ENCODE assay signal across 28 mouse cellular contexts in genomic region chr12:10140131-10140530, GRCm38 (mm10).
A peak's percentile ranks its signal among the peaks of the same experiment; 100 is the strongest.
DNase-seq lines count a peak whose midpoint lies in the region; ATAC-seq lines count a peak whose summit lies in the region.
"Had no signal": no experiment of that assay in that cellular context is flagged by ENCODE, and none has a peak within 500 bp of the region (broad histone marks: within the 10 kb centered on the region; RNA-seq: fewer than 3 reads in every experiment).

No protein-coding gene starts in this region.

- ATAC-seq in kidney, embryonic 15.5 days (replicated peaks; ENCODE audit: low FRiP score): peak; percentile 40; the same call in 1 of the 2 replicates
- ATAC-seq: CD4-positive, CD25-positive, alpha-beta regulatory T cell, adult 4 months; forebrain, postnatal 0 days; hindbrain, embryonic 16.5 days; liver, embryonic 12.5 days; liver, postnatal 0 days; midbrain, embryonic 16.5 days had no signal

- DNase-seq in embryo, embryonic 10.5 days (ENCODE audit: low spot score): peak; percentile 33
- peak; percentile 21 for DNase-seq in embryonic facial prominence, embryonic 10.5 days (ENCODE audit: low spot score)
- DNase-seq in kidney, postnatal 25 days: peak; percentile 49 to 76
- no peak for DNase-seq in natural killer cell, adult 2 months (ENCODE audit: low spot score in 2 of 2)
- DNase-seq in spleen, adult 18-20 months: no peak
- no peak for DNase-seq in gastrocnemius, adult 8-10 months (ENCODE audit: low spot score in 2 of 2)
- DNase-seq: adrenal gland, postnatal 36 days; cerebellum, adult 8-10 months; cerebellum, postnatal 25 days; forebrain, postnatal 0 days; gastrocnemius, postnatal 14 days; layer of hippocampus, adult 9-11 months; liver, postnatal 0 days; lung, postnatal 36 days; right cerebral cortex, postnatal 4 days; thymus, postnatal 4 days had no signal

- H3K9me3 ChIP-seq in embryonic facial prominence, embryonic 10.5 days: no peaks in the 10 kb centered on the region
- H3K9me3 ChIP-seq in kidney, embryonic 15.5 days (replicated peaks): no peaks in the 10 kb centered on the region
- H3K9me3 ChIP-seq: embryonic facial prominence, embryonic 15.5 days; forebrain, embryonic 12.5 days; heart, embryonic 10.5 days; heart, embryonic 15.5 days; limb, embryonic 12.5 days; liver, embryonic 12.5 days; neural tube, embryonic 12.5 days had no signal

- no peak overlapping the region for H3K27ac ChIP-seq in embryonic facial prominence, embryonic 10.5 days (replicated peaks)
- no peak overlapping the region for H3K27ac ChIP-seq in kidney, embryonic 15.5 days
- H3K27ac ChIP-seq: embryonic facial prominence, embryonic 15.5 days; forebrain, embryonic 12.5 days; heart, embryonic 10.5 days; heart, embryonic 15.5 days; limb, embryonic 12.5 days; liver, embryonic 12.5 days; neural tube, embryonic 12.5 days had no signal

- no peaks in the 10 kb centered on the region for H3K36me3 ChIP-seq in embryonic facial prominence, embryonic 10.5 days (replicated peaks)
- H3K36me3 ChIP-seq in kidney, embryonic 15.5 days: no peaks in the 10 kb centered on the region
- H3K36me3 ChIP-seq: embryonic facial prominence, embryonic 15.5 days; forebrain, embryonic 12.5 days; heart, embryonic 10.5 days; heart, embryonic 15.5 days; limb, embryonic 12.5 days; liver, embryonic 12.5 days; neural tube, embryonic 12.5 days had no signal

- no peaks in the 10 kb centered on the region for H3K27me3 ChIP-seq in embryonic facial prominence, embryonic 10.5 days (replicated peaks; ENCODE audit: low read depth, poor library complexity, severe bottlenecking)
- H3K27me3 ChIP-seq in kidney, embryonic 15.5 days: no peaks in the 10 kb centered on the region
- H3K27me3 ChIP-seq: embryonic facial prominence, embryonic 15.5 days; forebrain, embryonic 12.5 days; heart, embryonic 15.5 days; limb, embryonic 12.5 days; liver, embryonic 12.5 days; neural tube, embryonic 12.5 days had no signal

- H3K4me1 ChIP-seq in embryonic facial prominence, embryonic 10.5 days: peaks cover 11% of the 10 kb centered on the region; the same call in 1 of the 2 replicates
- H3K4me1 ChIP-seq in kidney, embryonic 15.5 days: no peaks in the 10 kb centered on the region
- H3K4me1 ChIP-seq: embryonic facial prominence, embryonic 15.5 days; forebrain, embryonic 12.5 days; heart, embryonic 10.5 days; heart, embryonic 15.5 days; limb, embryonic 12.5 days; liver, embryonic 12.5 days; neural tube, embryonic 12.5 days had no signal

- no peak overlapping the region for H3K9ac ChIP-seq in kidney, embryonic 15.5 days
- H3K9ac ChIP-seq: embryonic facial prominence, embryonic 15.5 days; forebrain, embryonic 12.5 days; forebrain, postnatal 0 days; heart, embryonic 15.5 days; limb, embryonic 12.5 days; liver, embryonic 12.5 days; liver, postnatal 0 days; neural tube, embryonic 12.5 days had no signal

- H3K4me3 ChIP-seq in embryonic facial prominence, embryonic 10.5 days: no peak overlapping the region
- H3K4me3 ChIP-seq in kidney, embryonic 15.5 days (replicated peaks): no peak overlapping the region
- H3K4me3 ChIP-seq: embryonic facial prominence, embryonic 15.5 days; forebrain, embryonic 12.5 days; heart, embryonic 10.5 days; heart, embryonic 15.5 days; limb, embryonic 12.5 days; liver, embryonic 12.5 days; neural tube, embryonic 12.5 days had no signal

- no peak overlapping the region for H3K4me2 ChIP-seq in kidney, embryonic 15.5 days
- H3K4me2 ChIP-seq: embryonic facial prominence, embryonic 15.5 days; forebrain, embryonic 12.5 days; heart, embryonic 15.5 days; limb, embryonic 12.5 days; liver, embryonic 12.5 days; midbrain, embryonic 11.5 days; neural tube, embryonic 12.5 days had no signal

Comparison
In these comparisons a context has a peak if more than half of its experiments do, and no peak if none do; other contexts are left out.
1. DNase-seq: peak in embryo, embryonic 10.5 days (single experiment), embryonic facial prominence, embryonic 10.5 days (single experiment) and kidney, postnatal 25 days (2 of 2); none in natural killer cell, adult 2 months (0 of 2), spleen, adult 18-20 months (0 of 2) and gastrocnemius, adult 8-10 months (0 of 2).